Comparison of ENCODE assay signal across 10 mouse cellular contexts in genomic region chr6:144753225-144753962, GRCm38 (mm10). TPM values are rescaled to one million over a fixed set of nuclear protein-coding genes. Genes with fewer than 3 reads are reported as not detected.
DNase-seq lines count a peak whose midpoint lies in the region; ATAC-seq and TF ChIP-seq lines count a peak whose summit lies in the region.
"Had no signal": no experiment of that assay in that cellular context is flagged by ENCODE, and none has a peak within 500 bp of the region (broad histone marks: within the 10 kb centered on the region; RNA-seq: fewer than 3 reads in every experiment).

No protein-coding gene starts in this region.

- H3K4me1 ChIP-seq in heart, adult 2 months (ENCODE audit: control insufficient read depth, insufficient read depth, low read length) = no peaks in the 10 kb centered on the region; the same call in 1 of the 2 replicates
- peaks cover 18% of the 10 kb centered on the region for H3K4me1 ChIP-seq in lung, embryonic 15.5 days
- peaks cover 13% of the 10 kb centered on the region; the same call in 1 of the 2 replicates for H3K4me1 ChIP-seq in stomach, embryonic 14.5 days (ENCODE audit: control insufficient read depth, insufficient read depth, low read length)

- no peak for TF ChIP-seq CTCF in heart, adult 2 months (IDR thresholded peaks at IDR 0.05)
- no peak for TF ChIP-seq CTCF in layer of hippocampus, adult 2 months (conservative IDR thresholded peaks at IDR 0.05)

- DNase-seq in heart, adult 2 months = no peak
- DNase-seq in heart, adult 9 months (ENCODE audit: low spot score in 2 of 2) = no peak
- no peak for DNase-seq in lung, postnatal 10 days
- DNase-seq in layer of hippocampus, adult 2 months (ENCODE audit: low spot score in 2 of 2) = peak in 1 of 2 experiments; percentile 16
- no peak for DNase-seq in adrenal gland, adult 8-10 months
- no peak for DNase-seq in gastrocnemius, postnatal 14 days

- no peak overlapping the region for H3K9ac ChIP-seq in heart, adult 2 months (ENCODE audit: low read depth, low read length)
- no peak overlapping the region for H3K9ac ChIP-seq in lung, embryonic 15.5 days
- H3K9ac ChIP-seq in stomach, embryonic 14.5 days (replicated peaks; ENCODE audit: low read depth, low read length) = no peak overlapping the region
- H3K9ac ChIP-seq: liver, embryonic 14.5 days had no signal

- TF ChIP-seq EP300 in heart, adult 2 months (IDR thresholded peaks at IDR 0.05; ENCODE audit: insufficient read depth, low read depth, low read length) = no peak

- no peak for TF ChIP-seq POLR2A in heart, adult 2 months (IDR thresholded peaks at IDR 0.05; ENCODE audit: insufficient read depth, low read depth, low read length)

- intact Hi-C loops in heart, adult 2 months (cut with DNase I) = loop anchor here (5.0 kb wide), 1 partner anchor 41 kb away; no protein-coding TSS in a partner anchor
- intact Hi-C loops in gastrocnemius, postnatal 14 days (cut with DNase I; ENCODE audit: low total_unique reads) = no loop called here

- peak overlapping the region; percentile 41 for H3K27ac ChIP-seq in heart, adult 2 months
- peak overlapping the region; percentile 61; the same call in 1 of the 2 replicates for H3K27ac ChIP-seq in lung, embryonic 15.5 days
- 0 out of 2 replicates have a peak overlapping the region, but pooled peaks have one; percentile 25 for H3K27ac ChIP-seq in layer of hippocampus, adult 2 months
- H3K27ac ChIP-seq in stomach, embryonic 14.5 days (ENCODE audit: low read length) = peak overlapping the region; percentile 45; the same call in 1 of the 2 replicates
- H3K27ac ChIP-seq: liver, embryonic 14.5 days had no signal

- no peaks in the 10 kb centered on the region for H3K27me3 ChIP-seq in heart, adult 2 months (ENCODE audit: control insufficient read depth, insufficient read depth, low read length)
- no peaks in the 10 kb centered on the region for H3K27me3 ChIP-seq in lung, embryonic 15.5 days
- no peaks in the 10 kb centered on the region for H3K27me3 ChIP-seq in stomach, embryonic 14.5 days (ENCODE audit: control insufficient read depth, insufficient read depth, low read length)

- no peaks in the 10 kb centered on the region for H3K36me3 ChIP-seq in heart, adult 2 months (ENCODE audit: control insufficient read depth, insufficient read depth, low read length)
- no peaks in the 10 kb centered on the region for H3K36me3 ChIP-seq in lung, embryonic 15.5 days
- H3K36me3 ChIP-seq in stomach, embryonic 14.5 days (ENCODE audit: control insufficient read depth, insufficient read depth, low read length) = no peaks in the 10 kb centered on the region

- 60% methylated on average over 13 of the region's 13 CpGs for WGBS in heart, adult 2 months
- 68% methylated on average over 13 of the region's 13 CpGs for WGBS in lung, embryonic 15.5 days
- 63% methylated on average over 13 of the region's 13 CpGs for whole genome bisulfite sequencing in stomach, embryonic 14.5 days

- H3K79me2 ChIP-seq in heart, adult 2 months (replicated peaks; ENCODE audit: control insufficient read depth, insufficient read depth, low read length) = no peaks in the 10 kb centered on the region

- H3K4me2 ChIP-seq in lung, embryonic 15.5 days = no peak overlapping the region
- H3K4me2 ChIP-seq in stomach, embryonic 14.5 days (replicated peaks; ENCODE audit: low read depth, low read length) = no peak overlapping the region
- H3K4me2 ChIP-seq: midbrain, embryonic 11.5 days had no signal

- no peak overlapping the region for H3K4me3 ChIP-seq in heart, adult 2 months
- no peak overlapping the region for H3K4me3 ChIP-seq in lung, embryonic 15.5 days
- 0 out of 2 replicates have a peak overlapping the region, but pooled peaks have one; percentile 1 for H3K4me3 ChIP-seq in layer of hippocampus, adult 2 months
- no peak overlapping the region for H3K4me3 ChIP-seq in stomach, embryonic 14.5 days (ENCODE audit: low read depth, low read length)

- no peaks in the 10 kb centered on the region for H3K9me3 ChIP-seq in lung, embryonic 15.5 days
- H3K9me3 ChIP-seq in stomach, embryonic 14.5 days (ENCODE audit: control insufficient read depth, low read depth, low read length) = no peaks in the 10 kb centered on the region

- ATAC-seq in lung, embryonic 15.5 days (ENCODE audit: borderline replicate concordance, extremely low read depth, low FRiP score, low TSS enrichment) = no peak
- ATAC-seq in stomach, embryonic 14.5 days (ENCODE audit: insufficient number of reproducible peaks, insufficient read depth, low FRiP score, low read depth) = no peak

RNA-seq across cellular contexts. Expression of gene Sox5, which starts 28.4 kb away (rescaled TPM):
- total RNA-seq in heart, adult 2 months (2021) = 1 to 10 TPM; 2.4 to 3.4 TPM
- 1.7 and 2.1 TPM in 2 replicates for polyA plus RNA-seq in heart, adult 2 months (2012; rRNA removed)
- polyA plus RNA-seq in lung, embryonic 15.5 days (2015; fragmentation: Nextera tagmentation; extraction: Ambion mirVana) = 20.9 and 23.7 TPM in 2 replicates
- total RNA-seq in layer of hippocampus, adult 2 months (2021) = 10 to 100 TPM; 36.8 to 42.0 TPM
- 30.3 and 33.8 TPM in 2 replicates for polyA plus RNA-seq in stomach, embryonic 14.5 days (2014; fragmentation: Nextera tagmentation; extraction: Ambion mirVana)
- 10 to 100 TPM; 11.7 to 35.6 (median 21.6) TPM for total RNA-seq in adrenal gland, adult 8-10 months (2022)
- 1 to 10 TPM; 1.7 to 1.9 TPM for total RNA-seq in gastrocnemius, postnatal 14 days (2021)
